Mouse (Mus musculus): ENCODE results near the gene Sidt1. TPM values are rescaled to one million over a fixed set of nuclear protein-coding genes. Genes with fewer than 3 reads are reported as not detected.

The Sidt1 gene
- polyA plus RNA-seq, 1 experiment from 2014 or later: 9.8 TPM

- Histone ChIP-seq H3K36me3 (ENCODE audit: control insufficient read depth, insufficient read depth, low read length) (no peaks in the 10 kb centered on the region), H3K27ac (replicated peaks) (no peak overlapping the region), H3K4me3 (ENCODE audit: low read depth, low read length) (no peak overlapping the region), H3K4me1 (replicated peaks; ENCODE audit: control insufficient read depth, insufficient read depth) (no peaks in the 10 kb centered on the region), H3K9me3 (ENCODE audit: control insufficient read depth, low read length) (no peaks in the 10 kb centered on the region), H3K9ac (ENCODE audit: low read length) (no peak overlapping the region), H3K4me2 (replicated peaks; ENCODE audit: low read depth) (no peak overlapping the region), H3K27me3 (ENCODE audit: control insufficient read depth, insufficient read depth, low read length) (no peaks in the 10 kb centered on the region)
- TF ChIP-seq CTCF (IDR thresholded peaks at IDR 0.05; ENCODE audit: low read depth): no peak
- no peak for TF ChIP-seq EP300 (optimal IDR thresholded peaks at IDR 0.05)
- ATAC-seq (ENCODE audit: low FRiP score, low TSS enrichment) (peak; percentile 77), DNase-seq (ENCODE audit: low spot score) (peak; percentile 45)
- 59% methylated on average over 4 of the region's 4 CpGs for WGBS
Observed at GRCm38 (mm10) chr16:44316350-44316749, 16.6 kb downstream of the Sidt1 start.

- no peak overlapping the region for H3K27ac ChIP-seq (replicated peaks)
- WGBS: 53% methylated on average over 4 of the region's 4 CpGs
- no peaks in the 10 kb centered on the region for H3K4me1 ChIP-seq (replicated peaks; ENCODE audit: control insufficient read depth, insufficient read depth)
- no peaks in the 10 kb centered on the region for H3K9me3 ChIP-seq (ENCODE audit: control insufficient read depth, low read length)
- no peak overlapping the region for H3K4me2 ChIP-seq (replicated peaks; ENCODE audit: low read depth)
- no peaks in the 10 kb centered on the region for H3K27me3 ChIP-seq (ENCODE audit: control insufficient read depth, insufficient read depth, low read length)
- no peak overlapping the region for H3K9ac ChIP-seq (ENCODE audit: low read length)
- no peaks in the 10 kb centered on the region for H3K36me3 ChIP-seq (ENCODE audit: control insufficient read depth, insufficient read depth, low read length)
- TF ChIP-seq CTCF (IDR thresholded peaks at IDR 0.05; ENCODE audit: low read depth) (no peak), EP300 (optimal IDR thresholded peaks at IDR 0.05) (no peak)
- peak; percentile 55 for DNase-seq (ENCODE audit: low spot score)
- peak; percentile 60 for ATAC-seq (ENCODE audit: low FRiP score, low TSS enrichment)
- H3K4me3 ChIP-seq (ENCODE audit: low read depth, low read length): no peak overlapping the region
Observed at GRCm38 (mm10) chr16:44313422-44313821, 19.6 kb downstream of the Sidt1 start.

- WGBS: 50% methylated on average over 3 of the region's 3 CpGs
- no peaks in the 10 kb centered on the region for H3K4me1 ChIP-seq (replicated peaks; ENCODE audit: control insufficient read depth, insufficient read depth)
- no peaks in the 10 kb centered on the region for H3K27me3 ChIP-seq (ENCODE audit: control insufficient read depth, insufficient read depth, low read length)
- no peaks in the 10 kb centered on the region for H3K9me3 ChIP-seq (ENCODE audit: control insufficient read depth, low read length)
- TF ChIP-seq EP300 (optimal IDR thresholded peaks at IDR 0.05) (no peak), CTCF (IDR thresholded peaks at IDR 0.05; ENCODE audit: low read depth) (no peak)
- DNase-seq (ENCODE audit: low spot score) (no peak), ATAC-seq (ENCODE audit: low FRiP score, low TSS enrichment) (no peak)
- no peaks in the 10 kb centered on the region for H3K36me3 ChIP-seq (ENCODE audit: control insufficient read depth, insufficient read depth, low read length)
- H3K9ac ChIP-seq (ENCODE audit: low read length): no peak overlapping the region
- H3K4me3 ChIP-seq (ENCODE audit: low read depth, low read length): no peak overlapping the region
- H3K4me2 ChIP-seq (replicated peaks; ENCODE audit: low read depth): no peak overlapping the region
- no peak overlapping the region for H3K27ac ChIP-seq (replicated peaks)
Observed at GRCm38 (mm10) chr16:44305606-44306005, 27.4 kb downstream of the Sidt1 start.

- 55% methylated on average over 2 of the region's 2 CpGs for WGBS
- H3K9ac ChIP-seq (ENCODE audit: low read length): no peak overlapping the region
- H3K27me3 ChIP-seq (ENCODE audit: control insufficient read depth, insufficient read depth, low read length): no peaks in the 10 kb centered on the region
- ATAC-seq (ENCODE audit: low FRiP score, low TSS enrichment): no peak
- H3K27ac ChIP-seq (replicated peaks): no peak overlapping the region
- DNase-seq (ENCODE audit: low spot score): no peak
- no peak overlapping the region for H3K4me3 ChIP-seq (ENCODE audit: low read depth, low read length)
- no peaks in the 10 kb centered on the region for H3K4me1 ChIP-seq (replicated peaks; ENCODE audit: control insufficient read depth, insufficient read depth)
- H3K9me3 ChIP-seq (ENCODE audit: control insufficient read depth, low read length): no peaks in the 10 kb centered on the region
- TF ChIP-seq EP300 (optimal IDR thresholded peaks at IDR 0.05) (no peak), CTCF (IDR thresholded peaks at IDR 0.05; ENCODE audit: low read depth) (no peak)
- no peaks in the 10 kb centered on the region for H3K36me3 ChIP-seq (ENCODE audit: control insufficient read depth, insufficient read depth, low read length)
- H3K4me2 ChIP-seq (replicated peaks; ENCODE audit: low read depth): no peak overlapping the region
Observed at GRCm38 (mm10) chr16:44303822-44304221, 29.2 kb downstream of the Sidt1 start.

- 41% methylated on average over 10 of the region's 10 CpGs for WGBS
- Histone ChIP-seq H3K36me3 (ENCODE audit: control insufficient read depth, insufficient read depth, low read length) (no peaks in the 10 kb centered on the region), H3K9ac (ENCODE audit: low read length) (no peak overlapping the region), H3K4me3 (ENCODE audit: low read depth, low read length) (no peak overlapping the region), H3K27ac (replicated peaks) (no peak overlapping the region), H3K9me3 (ENCODE audit: control insufficient read depth, low read length) (no peaks in the 10 kb centered on the region), H3K4me1 (replicated peaks; ENCODE audit: control insufficient read depth, insufficient read depth) (no peaks in the 10 kb centered on the region), H3K27me3 (ENCODE audit: control insufficient read depth, insufficient read depth, low read length) (no peaks in the 10 kb centered on the region), H3K4me2 (replicated peaks; ENCODE audit: low read depth) (peak overlapping the region; percentile 14; the same call in 1 of the 2 replicates)
- no peak for DNase-seq (ENCODE audit: low spot score)
- ATAC-seq (ENCODE audit: low FRiP score, low TSS enrichment): peak; percentile 65
- no peak for TF ChIP-seq EP300 (optimal IDR thresholded peaks at IDR 0.05)
- TF ChIP-seq CTCF (IDR thresholded peaks at IDR 0.05; ENCODE audit: low read depth): no peak
Observed at GRCm38 (mm10) chr16:44302126-44302892, 30.7 kb downstream of the Sidt1 start.

- TF ChIP-seq CTCF (IDR thresholded peaks at IDR 0.05; ENCODE audit: low read depth) (peak; percentile 68), EP300 (optimal IDR thresholded peaks at IDR 0.05) (no peak)
- no peaks in the 10 kb centered on the region for H3K4me1 ChIP-seq (replicated peaks; ENCODE audit: control insufficient read depth, insufficient read depth)
- H3K27me3 ChIP-seq (ENCODE audit: control insufficient read depth, insufficient read depth, low read length): no peaks in the 10 kb centered on the region
- H3K4me2 ChIP-seq (replicated peaks; ENCODE audit: low read depth): no peak overlapping the region
- H3K27ac ChIP-seq (replicated peaks): no peak overlapping the region
- DNase-seq (ENCODE audit: low spot score): no peak
- H3K4me3 ChIP-seq (ENCODE audit: low read depth, low read length): no peak overlapping the region
- no peaks in the 10 kb centered on the region for H3K36me3 ChIP-seq (ENCODE audit: control insufficient read depth, insufficient read depth, low read length)
- no peak for ATAC-seq (ENCODE audit: low FRiP score, low TSS enrichment)
- H3K9ac ChIP-seq (ENCODE audit: low read length): no peak overlapping the region
- 82% methylated on average over 20 of the region's 20 CpGs for WGBS
- H3K9me3 ChIP-seq (ENCODE audit: control insufficient read depth, low read length): no peaks in the 10 kb centered on the region
Observed at GRCm38 (mm10) chr16:44299438-44300093, 33.4 kb downstream of the Sidt1 start.
